Mouse (Mus musculus) regulatory T cell (primary cell): ENCODE results near the gene Bmp2k.

Experiments used
- in situ Hi-C: fragments of 300-600 bp; cut with MboI, MseI; formaldehyde crosslinking; loops from one replicate; pipeline ENCODE4 v1.15.1; 2025; ENCODE audit warnings: high pct_unique_total_duplicates

Bmp2k gene

GRCm38 (mm10) chr5:97054166-97054565 lies 56.7 kb downstream of the Bmp2k start:
- in situ Hi-C loops = loop anchor here (5.0 to 10.0 kb wide), 3 partner anchors 52 to 187 kb away; no protein-coding TSS in a partner anchor

GRCm38 (mm10) chr5:97054801-97055200 lies 57.3 kb downstream of the Bmp2k start:
- in situ Hi-C loops = loop anchor here (5.0 to 10.0 kb wide), 3 partner anchors 52 to 188 kb away; no protein-coding TSS in a partner anchor

- in situ Hi-C loops = loop anchor here (10.0 kb wide), 1 partner anchor 141 kb away; no protein-coding TSS in a partner anchor
Measured at GRCm38 (mm10) chr5:97055511-97056068, 58.1 kb downstream of the Bmp2k start.

GRCm38 (mm10) chr5:97056359-97056758 lies 58.9 kb downstream of the Bmp2k start:
- in situ Hi-C loops = loop anchor here (10.0 kb wide), 1 partner anchor 142 kb away; no protein-coding TSS in a partner anchor

GRCm38 (mm10) chr5:97056791-97057450 lies 59.4 kb downstream of the Bmp2k start:
- in situ Hi-C loops = loop anchor here (10.0 kb wide), 1 partner anchor 142 kb away; no protein-coding TSS in a partner anchor

GRCm38 (mm10) chr5:97060864-97061263 lies 63.4 kb downstream of the Bmp2k start:
- in situ Hi-C loops = no loop called here

- in situ Hi-C loops = no loop called here
Measured at GRCm38 (mm10) chr5:97062041-97062440, 64.6 kb downstream of the Bmp2k start.

- in situ Hi-C loops = no loop called here
Measured at GRCm38 (mm10) chr5:97065746-97066145, 68.3 kb downstream of the Bmp2k start.

GRCm38 (mm10) chr5:97075476-97076151 lies 78.1 kb downstream of the Bmp2k start:
- in situ Hi-C loops = no loop called here

- in situ Hi-C loops = no loop called here
Measured at GRCm38 (mm10) chr5:97076167-97076566, 78.7 kb downstream of the Bmp2k start.

GRCm38 (mm10) chr5:97077676-97078075 lies 80.2 kb downstream of the Bmp2k start:
- in situ Hi-C loops = no loop called here

GRCm38 (mm10) chr5:97078641-97079040 lies 81.2 kb downstream of the Bmp2k start:
- in situ Hi-C loops = no loop called here

GRCm38 (mm10) chr5:97081481-97081880 lies 84.0 kb downstream of the Bmp2k start:
- in situ Hi-C loops = no loop called here

GRCm38 (mm10) chr5:97083701-97084100 lies 86.2 kb downstream of the Bmp2k start:
- in situ Hi-C loops = no loop called here

- in situ Hi-C loops = no loop called here
Measured at GRCm38 (mm10) chr5:97084541-97084940, 87.1 kb downstream of the Bmp2k start.

GRCm38 (mm10) chr5:97085071-97085470 lies 87.6 kb downstream of the Bmp2k start:
- in situ Hi-C loops = no loop called here

- in situ Hi-C loops = no loop called here
Measured at GRCm38 (mm10) chr5:97087030-97087630, 89.6 kb downstream of the Bmp2k start.

- in situ Hi-C loops = no loop called here
Measured at GRCm38 (mm10) chr5:97087746-97088145, 90.3 kb downstream of the Bmp2k start.

- in situ Hi-C loops = no loop called here
Measured at GRCm38 (mm10) chr5:97088231-97088630, 90.7 kb downstream of the Bmp2k start.

GRCm38 (mm10) chr5:97089426-97089825 lies 91.9 kb downstream of the Bmp2k start:
- in situ Hi-C loops = no loop called here

GRCm38 (mm10) chr5:97090034-97090784 lies 92.7 kb downstream of the Bmp2k start:
- in situ Hi-C loops = no loop called here
